Comparison of ENCODE assay signal across 8 mouse cellular contexts in the genomic region with DNA sequence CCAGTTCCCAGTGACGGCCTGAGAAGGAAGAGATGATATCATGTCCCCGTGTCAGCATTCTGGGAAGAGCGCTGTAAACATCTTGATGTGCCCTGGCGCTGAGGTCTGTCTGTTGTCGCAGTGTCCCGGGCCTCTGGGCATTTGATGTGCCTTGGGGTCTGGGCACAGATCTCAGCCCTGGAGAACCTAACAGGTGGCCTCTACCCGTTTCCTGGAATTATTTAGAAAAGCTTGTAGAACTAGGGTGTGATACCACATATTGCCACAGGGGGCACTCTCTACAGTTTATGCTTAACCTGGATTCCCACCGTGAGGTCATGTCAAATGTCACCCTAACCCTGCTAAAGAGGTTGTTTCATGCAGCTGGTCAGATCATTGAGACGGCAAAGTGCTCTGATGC. TPM values are rescaled to one million over a fixed set of nuclear protein-coding genes. Genes with fewer than 3 reads are reported as not detected.
DNase-seq lines count a peak whose midpoint lies in the region; ATAC-seq and TF ChIP-seq lines count a peak whose summit lies in the region.

No protein-coding gene starts in this region.

- no peak overlapping the region for H3K4me2 ChIP-seq in heart, postnatal 0 days (ENCODE audit: low read depth, low read length)
- no peak overlapping the region for H3K4me2 ChIP-seq in limb, embryonic 11.5 days (ENCODE audit: low read depth, severe bottlenecking)
- no peak overlapping the region for H3K4me2 ChIP-seq in forebrain, embryonic 13.5 days

- TF ChIP-seq POLR2A in spleen, adult 2 months (IDR thresholded peaks at IDR 0.05; ENCODE audit: low read depth, low read length), result no peak

- H3K9me3 ChIP-seq in heart, postnatal 0 days (replicated peaks; ENCODE audit: control insufficient read depth, low read length), result no peaks in the 10 kb centered on the region
- no peaks in the 10 kb centered on the region for H3K9me3 ChIP-seq in heart, embryonic 10.5 days
- no peaks in the 10 kb centered on the region for H3K9me3 ChIP-seq in limb, embryonic 11.5 days (ENCODE audit: control insufficient read depth, low read length)
- H3K9me3 ChIP-seq in forebrain, embryonic 13.5 days (replicated peaks), result no peaks in the 10 kb centered on the region

- DNase-seq in heart, postnatal 0 days (ENCODE audit: low spot score), result no peak
- DNase-seq in heart, embryonic 10.5 days (ENCODE audit: low spot score), result no peak
- DNase-seq in 416B (ENCODE audit: low read depth), result peak; percentile 57
- peak; percentile 75 for DNase-seq in ZHBTc4 (ENCODE audit: low read depth, low spot score)
- DNase-seq in limb, embryonic 11.5 days (ENCODE audit: low spot score), result peak; percentile 57
- peak; percentile 19 to 27 for DNase-seq in spleen, adult 2 months (ENCODE audit: low read depth in 1 of 2, low spot score in 2 of 2)
- DNase-seq in layer of hippocampus, adult 9-10 months (ENCODE audit: low spot score), result no peak

- TF ChIP-seq EP300 in heart, postnatal 0 days (IDR thresholded peaks at IDR 0.05; ENCODE audit: low read depth), result no peak

- no peak overlapping the region for H3K9ac ChIP-seq in heart, postnatal 0 days (replicated peaks; ENCODE audit: low read depth, low read length)
- no peak overlapping the region for H3K9ac ChIP-seq in limb, embryonic 11.5 days (ENCODE audit: low read length)
- H3K9ac ChIP-seq in forebrain, embryonic 13.5 days, result no peak overlapping the region

- 61% methylated on average over 9 of the region's 9 CpGs for WGBS in heart, postnatal 0 days
- WGBS in heart, embryonic 10.5 days, result 58% methylated on average over 9 of the region's 9 CpGs
- WGBS in limb, embryonic 11.5 days, result 62% methylated on average over 9 of the region's 9 CpGs
- WGBS in spleen, adult 2 months, result 61% methylated on average over 9 of the region's 9 CpGs
- 69% methylated on average over 9 of the region's 9 CpGs for WGBS in forebrain, embryonic 13.5 days

- H3K27me3 ChIP-seq in heart, postnatal 0 days (ENCODE audit: control insufficient read depth, insufficient read depth, low read length), result no peaks in the 10 kb centered on the region
- peaks cover 11% of the 10 kb centered on the region; the same call in 1 of the 2 replicates for H3K27me3 ChIP-seq in heart, embryonic 10.5 days (ENCODE audit: insufficient read depth, poor library complexity, severe bottlenecking)
- no peaks in the 10 kb centered on the region for H3K27me3 ChIP-seq in limb, embryonic 11.5 days (ENCODE audit: control insufficient read depth, insufficient read depth, low read length)
- no peaks in the 10 kb centered on the region for H3K27me3 ChIP-seq in spleen, adult 2 months (ENCODE audit: control insufficient read depth, insufficient read depth, low read length)
- 0 out of 2 replicates have a peak, but pooled peaks cover 3% of the 10 kb centered on the region for H3K27me3 ChIP-seq in forebrain, embryonic 13.5 days

- no peak for ATAC-seq in heart, postnatal 0 days (ENCODE audit: insufficient read depth, low read depth)
- no peak for ATAC-seq in limb, embryonic 11.5 days (ENCODE audit: insufficient number of reproducible peaks, low FRiP score, low TSS enrichment, low read depth)
- no peak for ATAC-seq in forebrain, embryonic 13.5 days

- H3K4me1 ChIP-seq in heart, postnatal 0 days (ENCODE audit: control insufficient read depth, insufficient read depth), result peaks cover 4% of the 10 kb centered on the region; the same call in 1 of the 2 replicates
- peaks cover 41% of the 10 kb centered on the region for H3K4me1 ChIP-seq in heart, embryonic 10.5 days
- H3K4me1 ChIP-seq in limb, embryonic 11.5 days (ENCODE audit: control insufficient read depth, insufficient read depth, low read length), result 0 out of 2 replicates have a peak, but pooled peaks cover 5% of the 10 kb centered on the region
- H3K4me1 ChIP-seq in spleen, adult 2 months (ENCODE audit: control insufficient read depth, insufficient read depth, insufficient read length), result no peaks in the 10 kb centered on the region
- no peaks in the 10 kb centered on the region for H3K4me1 ChIP-seq in forebrain, embryonic 13.5 days

- peak; percentile 56 for TF ChIP-seq CTCF in heart, postnatal 0 days (IDR thresholded peaks at IDR 0.05; ENCODE audit: low read depth)
- peak; percentile 5; the same call in 1 of the 2 replicates for TF ChIP-seq CTCF in spleen, adult 2 months (IDR thresholded peaks at IDR 0.05; ENCODE audit: extremely low read depth, insufficient read depth, insufficient read length, insufficient replicate concordance)

- H3K27ac ChIP-seq in heart, postnatal 0 days (ENCODE audit: low read depth), result no peak overlapping the region
- no peak overlapping the region for H3K27ac ChIP-seq in heart, embryonic 10.5 days
- H3K27ac ChIP-seq in limb, embryonic 11.5 days (replicated peaks; ENCODE audit: low read depth, low read length), result no peak overlapping the region
- no peak overlapping the region for H3K27ac ChIP-seq in spleen, adult 2 months (ENCODE audit: insufficient read depth, low read length)
- no peak overlapping the region for H3K27ac ChIP-seq in forebrain, embryonic 13.5 days

- H3K4me3 ChIP-seq in heart, postnatal 0 days (ENCODE audit: low read depth, low read length), result no peak overlapping the region
- H3K4me3 ChIP-seq in heart, embryonic 10.5 days, result no peak overlapping the region
- H3K4me3 ChIP-seq in limb, embryonic 11.5 days (ENCODE audit: low read depth, low read length), result no peak overlapping the region
- no peak overlapping the region for H3K4me3 ChIP-seq in spleen, adult 2 months (ENCODE audit: extremely low read depth, insufficient read depth, insufficient read length)
- no peak overlapping the region for H3K4me3 ChIP-seq in forebrain, embryonic 13.5 days

- no peaks in the 10 kb centered on the region for H3K36me3 ChIP-seq in heart, postnatal 0 days (replicated peaks; ENCODE audit: control insufficient read depth, insufficient read depth, low read length)
- H3K36me3 ChIP-seq in heart, embryonic 10.5 days, result no peaks in the 10 kb centered on the region
- no peaks in the 10 kb centered on the region for H3K36me3 ChIP-seq in limb, embryonic 11.5 days (ENCODE audit: control insufficient read depth, insufficient read depth, low read length)
- no peaks in the 10 kb centered on the region for H3K36me3 ChIP-seq in spleen, adult 2 months (ENCODE audit: control insufficient read depth, insufficient read depth, low read length)
- H3K36me3 ChIP-seq in forebrain, embryonic 13.5 days (ENCODE audit: poor library complexity, severe bottlenecking), result no peaks in the 10 kb centered on the region

RNA-seq across cellular contexts. Expression of a gene that starts 18.0 kb away (rescaled TPM):
- not detected in 2 replicates for total RNA-seq in heart, postnatal 0 days (2014; rRNA removed; ENCODE audit: low replicate concordance)
- 0.12 and 0.21 TPM in 2 replicates for polyA plus RNA-seq in heart, postnatal 0 days (2015; fragmentation: Nextera tagmentation; extraction: Ambion mirVana)
- polyA plus RNA-seq in heart, embryonic 10.5 days (2016; fragmentation: Nextera tagmentation; extraction: Ambion mirVana), result 0.36 and 1.5 TPM in 2 replicates
- polyA plus RNA-seq in limb, embryonic 11.5 days (2014; fragmentation: Nextera tagmentation; extraction: Ambion mirVana), result 0.71 and 2.0 TPM in 2 replicates
- 0.28 and 0.36 TPM in 2 replicates for polyA plus RNA-seq in spleen, adult 2 months (2012; rRNA removed)
- not detected in 2 replicates for polyA plus RNA-seq in forebrain, embryonic 13.5 days (2015; fragmentation: Nextera tagmentation; extraction: Ambion mirVana)

RNA-seq across cellular contexts. Expression of a gene that starts 51.6 kb away (rescaled TPM):
- 44.1 and 55.0 TPM in 2 replicates for total RNA-seq in heart, postnatal 0 days (2014; rRNA removed; ENCODE audit: low replicate concordance)
- polyA plus RNA-seq in heart, postnatal 0 days (2015; fragmentation: Nextera tagmentation; extraction: Ambion mirVana), result 21.0 and 22.4 TPM in 2 replicates
- polyA plus RNA-seq in heart, embryonic 10.5 days (2016; fragmentation: Nextera tagmentation; extraction: Ambion mirVana), result 1.3 and 1.6 TPM in 2 replicates
- polyA plus RNA-seq in limb, embryonic 11.5 days (2014; fragmentation: Nextera tagmentation; extraction: Ambion mirVana), result not detected in 2 replicates
- polyA plus RNA-seq in spleen, adult 2 months (2012; rRNA removed), result 5.8 and 11.8 TPM in 2 replicates
- polyA plus RNA-seq in forebrain, embryonic 13.5 days (2015; fragmentation: Nextera tagmentation; extraction: Ambion mirVana), result 0.76 and 1.7 TPM in 2 replicates

Comparison
In these comparisons a context has a peak if more than half of its experiments do, and no peak if none do; other contexts are left out.
1. DNase-seq: peak in 416B (single experiment), ZHBTc4 (single experiment), limb, embryonic 11.5 days (single experiment) and spleen, adult 2 months (2 of 2); none in heart, postnatal 0 days (single experiment), heart, embryonic 10.5 days (single experiment) and layer of hippocampus, adult 9-10 months (single experiment).